Mouse (Mus musculus) CH12.LX (cell line): ENCODE data around the gene March2. TPM values are rescaled to one million over a fixed set of nuclear protein-coding genes. Genes with fewer than 3 reads are reported as not detected.

Source experiments
- DNase-seq: peaks from one replicate; pipeline ENCODE4 v3.0.0-alpha.2; 2013; ENCODE audit errors: extremely low read depth
- H3K27ac ChIP-seq: 2 replicates; pipeline ENCODE4 v1.5.1; 2012; ENCODE audit warnings: low read depth, mild to moderate bottlenecking, control low read depth, moderate library complexity; ENCODE audit not compliant: insufficient read depth
- H3K27me3 ChIP-seq: replicated peaks from 2 replicates; pipeline ENCODE3; 2012; ENCODE audit warnings: inconsistent platforms
- H3K36me3 ChIP-seq, 2 experiments: replicated peaks in 1 of 2; 2 replicates each; pipeline versions ENCODE3 to v1.6.1; 2012; ENCODE audit warnings: inconsistent platforms in 1 of 2, low read length in 1 of 2, mild to moderate bottlenecking in 1 of 2, mixed read lengths in 1 of 2, moderate library complexity in 1 of 2; ENCODE audit not compliant: control insufficient read depth in 1 of 2, insufficient read depth in 1 of 2
- H3K4me1 ChIP-seq, 2 experiments: 2 replicates each; pipeline ENCODE4 v1.6.1; 2012; ENCODE audit warnings: inconsistent platforms in 1 of 2, moderate library complexity in 1 of 2; ENCODE audit not compliant: insufficient read depth in 2 of 2, control insufficient read depth in 1 of 2
- H3K4me2 ChIP-seq: 2 replicates; pipeline ENCODE4 v1.6.1; 2012; ENCODE audit warnings: low read depth, mild to moderate bottlenecking, control low read depth; ENCODE audit not compliant: poor library complexity, insufficient read depth, severe bottlenecking
- H3K4me3 ChIP-seq, 3 experiments: fragments of 150-350 bp in 1 of 3; sonication (generic) in 1 of 3; replicated peaks in 1 of 3; 2 replicates each; pipeline versions ENCODE3 to v1.5.1; 2011 to 2012; ENCODE audit warnings: low read depth in 2 of 3, low read length in 2 of 3, mild to moderate bottlenecking in 2 of 3, moderate library complexity in 2 of 3, control low read depth in 1 of 3, improper control_type of control experiment in 1 of 3, inconsistent platforms in 1 of 3, mixed read lengths in 1 of 3; ENCODE audit not compliant: poor library complexity in 1 of 3
- H3K79me2 ChIP-seq: replicated peaks from 2 replicates; pipeline ENCODE4 v1.6.1; 2012; ENCODE audit warnings: mild to moderate bottlenecking, moderate library complexity; ENCODE audit not compliant: control insufficient read depth, poor library complexity, insufficient read depth, severe bottlenecking; ENCODE audit errors: extremely low read depth
- H3K9ac ChIP-seq: 2 replicates; pipeline ENCODE4 v1.6.1; 2012; ENCODE audit warnings: low read depth, mild to moderate bottlenecking, control low read depth, moderate library complexity; ENCODE audit not compliant: insufficient read depth
- H3K9me3 ChIP-seq: replicated peaks from 2 replicates; pipeline ENCODE3; 2012; ENCODE audit warnings: low read length, inconsistent platforms, mixed read lengths
- BHLHE40 ChIP-seq: IDR thresholded peaks from 2 replicates; pipeline ENCODE4 v1.6.1; 2011; ENCODE audit warnings: mild to moderate bottlenecking, low read depth, low read length, improper control_type of control experiment
- CHD2 ChIP-seq: IDR thresholded peaks from 2 replicates; pipeline ENCODE4 v1.6.1; 2011; ENCODE audit warnings: low read length, improper control_type of control experiment
- CTCF ChIP-seq, 2 experiments: IDR thresholded peaks in 1 of 2; conservative IDR thresholded peaks in 1 of 2; 2 replicates each; pipeline ENCODE4 v1.5.1; 2011 to 2012; ENCODE audit warnings: low read depth in 2 of 2, low read length in 2 of 2, improper control_type of control experiment in 1 of 2, inconsistent platforms in 1 of 2, mild to moderate bottlenecking in 1 of 2, moderate library complexity in 1 of 2
- E2F4 ChIP-seq: IDR thresholded peaks from 2 replicates; pipeline ENCODE4 v1.6.1; 2011; ENCODE audit warnings: low read depth, low read length, improper control_type of control experiment; ENCODE audit not compliant: insufficient replicate concordance
- ELF1 ChIP-seq: IDR thresholded peaks from 2 replicates; pipeline ENCODE4 v1.6.1; 2014; ENCODE audit warnings: low read depth, mild to moderate bottlenecking, inconsistent platforms, low read length, improper control_type of control experiment
- ETS1 ChIP-seq: conservative IDR thresholded peaks from 2 replicates; pipeline ENCODE4 v1.6.1; 2012; ENCODE audit warnings: low read depth, mild to moderate bottlenecking, inconsistent platforms, low read length, improper control_type of control experiment, moderate library complexity
- GABPA ChIP-seq: IDR thresholded peaks from 2 replicates; pipeline ENCODE4 v1.6.1; 2012; ENCODE audit warnings: low read depth, low read length, improper control_type of control experiment, inconsistent platforms; ENCODE audit not compliant: insufficient replicate concordance
- HCFC1 ChIP-seq: IDR thresholded peaks from 2 replicates; pipeline ENCODE4 v1.6.1; 2012; ENCODE audit warnings: low read depth, mild to moderate bottlenecking, inconsistent platforms, low read length, improper control_type of control experiment
- IRF4 ChIP-seq: IDR thresholded peaks from 2 replicates; pipeline ENCODE4 v1.6.1; 2014; ENCODE audit warnings: low read depth, mild to moderate bottlenecking, inconsistent platforms, low read length, improper control_type of control experiment
- JUND ChIP-seq: conservative IDR thresholded peaks from 2 replicates; pipeline ENCODE4 v1.6.1; 2011; ENCODE audit warnings: low read depth, low read length, improper control_type of control experiment
- KAT2A ChIP-seq: IDR thresholded peaks from 2 replicates; pipeline ENCODE4 v1.6.1; 2012; ENCODE audit warnings: low read length, improper control_type of control experiment, inconsistent platforms; ENCODE audit not compliant: insufficient replicate concordance
- MAFK ChIP-seq: IDR thresholded peaks from 2 replicates; pipeline ENCODE4 v1.6.1; 2011; ENCODE audit warnings: low read length, improper control_type of control experiment; ENCODE audit not compliant: insufficient replicate concordance
- MAZ ChIP-seq: IDR thresholded peaks from 2 replicates; pipeline ENCODE4 v1.6.1; 2012; ENCODE audit warnings: low read depth, mild to moderate bottlenecking, inconsistent platforms, low read length, improper control_type of control experiment, moderate library complexity
- MEF2A ChIP-seq: IDR thresholded peaks from 2 replicates; pipeline ENCODE4 v1.6.1; 2014; ENCODE audit warnings: low read depth, mild to moderate bottlenecking, inconsistent platforms, low read length, improper control_type of control experiment, borderline replicate concordance
- MXI1 ChIP-seq: IDR thresholded peaks from 2 replicates; pipeline ENCODE4 v1.6.1; 2011; ENCODE audit warnings: mild to moderate bottlenecking, low read depth, low read length, improper control_type of control experiment
- MYC ChIP-seq: IDR thresholded peaks from 2 replicates; pipeline ENCODE4 v1.6.1; 2011; ENCODE audit warnings: low read depth, mild to moderate bottlenecking, improper control_type of control experiment, low read length
- NELFE ChIP-seq: IDR thresholded peaks from 2 replicates; pipeline ENCODE4 v1.6.1; 2011; ENCODE audit warnings: low read depth, low read length, improper control_type of control experiment
- NRF1 ChIP-seq: IDR thresholded peaks from 2 replicates; pipeline ENCODE4 v1.6.1; 2014; ENCODE audit warnings: low read depth, mild to moderate bottlenecking, inconsistent platforms, low read length, improper control_type of control experiment, moderate library complexity
- POLR2A ChIP-seq: IDR thresholded peaks from 2 replicates; pipeline ENCODE4 v1.6.1; 2011; ENCODE audit warnings: low read depth, mild to moderate bottlenecking, improper control_type of control experiment, low read length
- POLR2AphosphoS2 ChIP-seq: IDR thresholded peaks from 2 replicates; pipeline ENCODE4 v1.6.1; 2011; ENCODE audit warnings: low read depth, low read length, improper control_type of control experiment
- RAD21 ChIP-seq: IDR thresholded peaks from 2 replicates; pipeline ENCODE4 v1.6.1; 2011; ENCODE audit warnings: low read depth, mild to moderate bottlenecking, low read length, improper control_type of control experiment, moderate library complexity
- SIN3A ChIP-seq: IDR thresholded peaks from 2 replicates; pipeline ENCODE4 v1.6.1; 2012; ENCODE audit warnings: low read length, improper control_type of control experiment, inconsistent platforms
- TCF12 ChIP-seq: IDR thresholded peaks from 2 replicates; pipeline ENCODE4 v1.6.1; 2014; ENCODE audit warnings: low read depth, mild to moderate bottlenecking, inconsistent platforms, low read length, improper control_type of control experiment
- UBTF ChIP-seq: IDR thresholded peaks from 2 replicates; pipeline ENCODE4 v1.6.1; 2012; ENCODE audit warnings: low read depth, mild to moderate bottlenecking, inconsistent platforms, low read length, improper control_type of control experiment, moderate library complexity
- USF2 ChIP-seq: conservative IDR thresholded peaks from 2 replicates; pipeline ENCODE4 v1.6.1; 2011; ENCODE audit warnings: low read depth, low read length, improper control_type of control experiment
- ZC3H11A ChIP-seq: IDR thresholded peaks from 2 replicates; pipeline ENCODE4 v1.6.1; 2012; ENCODE audit warnings: low read depth, mild to moderate bottlenecking, inconsistent platforms, low read length, improper control_type of control experiment
- ZMIZ1 ChIP-seq: IDR thresholded peaks from 2 replicates; pipeline ENCODE4 v1.6.1; 2012; ENCODE audit warnings: low read depth, mild to moderate bottlenecking, inconsistent platforms, low read length, improper control_type of control experiment
- dilution Hi-C: fragments of 300-500 bp; cut with MboI; formaldehyde crosslinking; loops from 2 replicates; pipeline ENCODE4 v1.14.3; 2020; ENCODE audit warnings: low sequenced_read_pairs; ENCODE audit not compliant: extremely low pct_unique_long_range_greater_than_20kb, extremely low pct_ligation_motif_present
- in situ Hi-C: fragments of 300-500 bp; cut with MboI; formaldehyde crosslinking; loops from 3 replicates; pipeline ENCODE4 v1.14.3; 2019; ENCODE audit warnings: low sequenced_read_pairs, low pct_ligation_motif_present, low pct_unique_long_range_greater_than_20kb, mixed read lengths
- polyA plus RNA-seq: library from polyadenylated mRNA; unstranded; fragments of >175 nt; gene quantifications from 2 replicates; pipeline ENCODE4 v1.2.1, GENCODE M21; 2012; ENCODE audit warnings: low read depth; ENCODE audit not compliant: insufficient read length
- total RNA-seq, 2 experiments: library from RNA; depleted of rRNA; stranded (reverse); fragments of 300-350 nt in 1 of 2; fragments of >200 nt in 1 of 2; gene quantifications; 2 replicates each; pipeline ENCODE4 v1.2.3; 2012 to 2014

Gene March2
- total and polyA plus RNA-seq, 3 experiments = 9.2 to 12.2 (median 9.3) TPM

DNA sequence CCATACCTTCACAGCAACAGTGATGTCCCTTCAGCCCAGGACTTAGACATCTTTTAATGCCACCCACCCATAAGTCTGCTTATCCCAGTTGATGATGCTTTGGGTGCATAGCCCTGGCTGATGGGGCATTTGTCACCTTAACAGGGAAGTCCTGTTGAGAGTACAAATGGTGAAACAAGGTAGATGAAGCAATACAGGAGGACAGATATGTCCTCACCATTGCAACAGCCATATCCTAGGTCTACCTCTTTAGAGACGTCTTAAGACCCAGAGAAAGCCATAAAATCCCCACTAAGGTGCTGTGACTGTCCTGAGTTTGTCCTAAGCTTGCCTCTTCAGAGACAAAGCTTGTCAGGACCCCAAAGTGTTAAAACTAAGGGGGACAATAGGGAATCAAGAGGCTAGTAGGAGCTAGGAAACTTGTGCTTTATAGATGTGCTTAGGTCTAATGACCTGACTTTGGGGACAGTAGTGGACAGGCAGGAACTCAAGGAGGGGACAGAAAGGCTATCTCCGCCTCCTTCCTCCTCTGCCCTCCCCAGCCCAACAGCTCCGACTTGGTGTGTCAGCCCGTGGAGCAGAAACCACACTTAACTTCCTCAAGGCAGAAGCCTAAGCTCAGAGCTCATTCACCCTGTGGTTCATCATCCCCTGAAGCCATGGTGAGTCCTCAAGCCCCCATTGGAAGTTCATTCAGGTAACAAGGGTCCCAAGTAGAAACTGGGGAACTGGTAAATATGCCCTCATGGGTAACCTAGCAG is 80.8 kb downstream of the March2 start, which contains the start of gene Pram1:
Gene Pram1, plus strand, starts transcription at position 541 of the 761 bp plus-strand sequence.
- TF ChIP-seq HCFC1 = no peak
- TF ChIP-seq ZC3H11A = no peak
- no peak for TF ChIP-seq KAT2A
- TF ChIP-seq CHD2 = no peak
- no peak for TF ChIP-seq POLR2A
- no peak for TF ChIP-seq UBTF
- TF ChIP-seq GABPA = no peak
- no peak for TF ChIP-seq ELF1
- no peak for TF ChIP-seq MAZ
- TF ChIP-seq CTCF (conservative IDR thresholded peaks at IDR 0.05 in 1 of 2, IDR thresholded peaks at IDR 0.05 in 1 of 2; ENCODE audit: low read depth in 2 of 2, low read length in 2 of 2) = no peak
- TF ChIP-seq BHLHE40 = no peak
- no peak for TF ChIP-seq E2F4
- no peak for TF ChIP-seq JUND
- no peak for TF ChIP-seq MAFK
- TF ChIP-seq RAD21 = no peak
- TF ChIP-seq TCF12 = no peak
- no peak within 1 kb of the TSS for H3K9ac ChIP-seq
- no peaks in the 10 kb centered on the region for H3K27me3 ChIP-seq
- peaks cover 0 to 25% of the 10 kb centered on the region in 2 experiments; a peak in 2 of 4 replicates for H3K4me1 ChIP-seq
- no peak for DNase-seq
- H3K4me3 ChIP-seq = no peak within 1 kb of the TSS
- peaks cover 16 to 80% of the 10 kb centered on the region in 2 experiments for H3K36me3 ChIP-seq
- dilution Hi-C loops = no loop called here
- H3K27ac ChIP-seq = no peak within 1 kb of the TSS
- no peaks in the 10 kb centered on the region for H3K79me2 ChIP-seq
- in situ Hi-C loops = no loop called here
- no peak within 1 kb of the TSS for H3K4me2 ChIP-seq
- H3K9me3 ChIP-seq = no peaks in the 10 kb centered on the region

DNA sequence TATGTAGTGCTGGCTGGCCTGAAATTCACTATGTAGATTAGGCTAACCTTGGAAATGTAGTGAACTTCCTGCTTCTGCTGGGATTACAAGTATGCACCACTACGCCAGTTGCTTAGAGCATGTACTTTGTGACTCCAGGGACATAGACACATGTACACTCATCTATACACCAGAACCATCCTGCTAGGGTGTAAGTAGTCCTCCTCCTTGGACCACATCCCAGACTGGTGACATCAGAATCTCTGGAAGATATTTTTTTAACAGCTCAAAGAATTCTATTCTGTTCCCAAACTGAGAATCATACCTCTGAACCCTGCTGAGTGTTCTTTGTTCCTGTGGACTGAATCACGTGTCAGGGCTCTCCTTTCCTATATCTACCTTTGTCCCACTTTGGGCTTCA is 81.4 kb downstream of the March2 start:
- Histone ChIP-seq H3K4me3 (no peak overlapping the region), H3K9me3 (no peaks in the 10 kb centered on the region), H3K79me2 (no peaks in the 10 kb centered on the region), H3K36me3 (peaks cover 11 to 77% of the 10 kb centered on the region in 2 experiments), H3K27ac (no peak overlapping the region), H3K9ac (no peak overlapping the region)
- DNase-seq = no peak
- in situ Hi-C loops = no loop called here
- dilution Hi-C loops = no loop called here
- TF ChIP-seq MAZ (no peak), NRF1 (no peak), ELF1 (no peak), MXI1 (no peak), KAT2A (no peak), ETS1 (no peak), MYC (no peak), POLR2AphosphoS2 (no peak), NELFE (no peak), CTCF (conservative IDR thresholded peaks at IDR 0.05 in 1 of 2, IDR thresholded peaks at IDR 0.05 in 1 of 2; ENCODE audit: low read depth in 2 of 2, low read length in 2 of 2) (no peak), HCFC1 (no peak), MEF2A (no peak), BHLHE40 (no peak), IRF4 (no peak), USF2 (no peak), E2F4 (no peak), SIN3A (no peak), ZMIZ1 (no peak), RAD21 (no peak)
- TF ChIP-seq, all 38 proteins: peak for 0
- Histone ChIP-seq H3K4me1 (peaks cover 0 to 24% of the 10 kb centered on the region in 2 experiments; a peak in 2 of 4 replicates), H3K4me2 (no peak overlapping the region), H3K27me3 (no peaks in the 10 kb centered on the region)
